Mouse (Mus musculus) frontal cortex, adult 2 months (tissue): ENCODE measurements around the gene Dnph1. TPM values are rescaled to one million over a fixed set of nuclear protein-coding genes. Genes with fewer than 3 reads are reported as not detected.

Experiments used
- polyA plus RNA-seq: library from polyadenylated mRNA; depleted of rRNA; stranded (reverse); fragments of >200 nt; gene quantifications from 2 replicates; pipeline ENCODE4 v1.2.3, GENCODE M21; 2012; rRNA removed

Gene Dnph1
- polyA plus RNA-seq, 1 experiment = 4.8 TPM

Other genes with a start within 250 kb of the Dnph1 start
- 45.3 and 52.7 TPM in 2 replicates for gene Polr1c, start 248.7 kb upstream of the Dnph1 start, polyA plus RNA-seq
- gene Yipf3, start 248.6 kb upstream of the Dnph1 start, polyA plus RNA-seq = 72.7 and 78.9 TPM in 2 replicates
- 62.5 and 63.5 TPM in 2 replicates for gene Lrrc73, start 243.2 kb upstream of the Dnph1 start, polyA plus RNA-seq
- 44.4 and 51.5 TPM in 2 replicates for gene Tjap1, start 213.7 kb upstream of the Dnph1 start, polyA plus RNA-seq
- 81.5 and 96.0 TPM in 2 replicates for gene Dlk2, start 199.3 kb upstream of the Dnph1 start, polyA plus RNA-seq
- 10.9 and 11.4 TPM in 2 replicates for gene Abcc10, start 168.4 kb upstream of the Dnph1 start, polyA plus RNA-seq
- gene Zfp318, start 113.0 kb upstream of the Dnph1 start, polyA plus RNA-seq = 29.6 and 30.7 TPM in 2 replicates
- 9.1 and 13.8 TPM in 2 replicates for gene Crip3, start 67.8 kb upstream of the Dnph1 start, polyA plus RNA-seq
- gene Slc22a7, start 58.3 kb upstream of the Dnph1 start, polyA plus RNA-seq = 0.15 and 0.18 TPM in 2 replicates
- 46.3 and 50.1 TPM in 2 replicates for gene Ttbk1, start 9.0 kb upstream of the Dnph1 start, polyA plus RNA-seq
- 65.3 and 66.8 TPM in 2 replicates for gene Cul9, start 49.7 kb downstream of the Dnph1 start, polyA plus RNA-seq
- 74.8 and 82.0 TPM in 2 replicates for gene Srf, start 59.5 kb downstream of the Dnph1 start, polyA plus RNA-seq
- 5.3 and 6.3 TPM in 2 replicates for gene Ptk7, start 132.8 kb downstream of the Dnph1 start, polyA plus RNA-seq
- 20.1 and 23.5 TPM in 2 replicates for gene Klc4, start 149.3 kb downstream of the Dnph1 start, polyA plus RNA-seq
- 51.2 and 58.7 TPM in 2 replicates for gene Mrpl2, start 149.5 kb downstream of the Dnph1 start, polyA plus RNA-seq
- gene Cul7, start 153.6 kb downstream of the Dnph1 start, polyA plus RNA-seq = 33.0 and 35.2 TPM in 2 replicates
- 29.6 and 33.0 TPM in 2 replicates for gene Rrp36, start 177.6 kb downstream of the Dnph1 start, polyA plus RNA-seq
- gene Mea1, start 182.1 kb downstream of the Dnph1 start, polyA plus RNA-seq = 151 and 157 TPM in 2 replicates
- gene Klhdc3, start 184.2 kb downstream of the Dnph1 start, polyA plus RNA-seq = 189 and 198 TPM in 2 replicates
- 95.4 and 95.5 TPM in 2 replicates for gene Ppp2r5d, start 208.4 kb downstream of the Dnph1 start, polyA plus RNA-seq
- 49.1 and 50.5 TPM in 2 replicates for gene Pex6, start 214.8 kb downstream of the Dnph1 start, polyA plus RNA-seq
- gene Gnmt, start 232.5 kb downstream of the Dnph1 start, polyA plus RNA-seq = 1.8 and 2.2 TPM in 2 replicates